Mouse (Mus musculus) limb, embryonic 10.5 days (tissue): ENCODE measurements around the gene Scnn1a. TPM values are rescaled to one million over a fixed set of nuclear protein-coding genes. Genes with fewer than 3 reads are reported as not detected.

Experiments
- DNase-seq: peaks from one replicate; pipeline ENCODE4 v3.0.0-alpha.2; 2017; ENCODE audit warnings: low spot score
- H3K27ac ChIP-seq: fragments of 300-500 bp; sonication (generic); 2 replicates; pipeline ENCODE4 v1.5.1; 2016; ENCODE audit warnings: mild to moderate bottlenecking
- H3K27me3 ChIP-seq: fragments of 300-500 bp; sonication (generic); 2 replicates; pipeline ENCODE4 v1.6.1; 2016; ENCODE audit warnings: low read depth, mild to moderate bottlenecking; ENCODE audit not compliant: poor library complexity, severe bottlenecking
- H3K36me3 ChIP-seq: fragments of 300-500 bp; sonication (generic); 2 replicates; pipeline ENCODE4 v1.6.1; 2016; ENCODE audit warnings: mild to moderate bottlenecking, moderate library complexity
- H3K4me1 ChIP-seq: fragments of 300-500 bp; sonication (generic); 2 replicates; pipeline ENCODE4 v1.6.1; 2016
- H3K4me3 ChIP-seq: fragments of 300-500 bp; sonication (generic); 2 replicates; pipeline ENCODE4 v1.5.1; 2016; ENCODE audit warnings: mild to moderate bottlenecking, moderate library complexity
- H3K9me3 ChIP-seq: fragments of 300-500 bp; sonication (generic); replicated peaks from 2 replicates; pipeline ENCODE4 v1.6.1; 2016; ENCODE audit warnings: mild to moderate bottlenecking
- WGBS: fragments of 180-500 bp; shearing (Covaris S2); methylation state at CpG from one replicate; pipeline ENCODE4 v1.1.7; 2016; 5-methylcytosine and 5-hydroxymethylcytosine counted together
- polyA plus RNA-seq: library from polyadenylated mRNA; unstranded; fragments of >200 nt; fragmentation: Nextera tagmentation; extraction: Ambion mirVana; gene quantifications from 2 replicates; pipeline ENCODE4 v1.2.1, GENCODE M21; 2016

Scnn1a gene
- polyA plus RNA-seq, 1 experiment from 2014 or later: 1.6 TPM

DNA sequence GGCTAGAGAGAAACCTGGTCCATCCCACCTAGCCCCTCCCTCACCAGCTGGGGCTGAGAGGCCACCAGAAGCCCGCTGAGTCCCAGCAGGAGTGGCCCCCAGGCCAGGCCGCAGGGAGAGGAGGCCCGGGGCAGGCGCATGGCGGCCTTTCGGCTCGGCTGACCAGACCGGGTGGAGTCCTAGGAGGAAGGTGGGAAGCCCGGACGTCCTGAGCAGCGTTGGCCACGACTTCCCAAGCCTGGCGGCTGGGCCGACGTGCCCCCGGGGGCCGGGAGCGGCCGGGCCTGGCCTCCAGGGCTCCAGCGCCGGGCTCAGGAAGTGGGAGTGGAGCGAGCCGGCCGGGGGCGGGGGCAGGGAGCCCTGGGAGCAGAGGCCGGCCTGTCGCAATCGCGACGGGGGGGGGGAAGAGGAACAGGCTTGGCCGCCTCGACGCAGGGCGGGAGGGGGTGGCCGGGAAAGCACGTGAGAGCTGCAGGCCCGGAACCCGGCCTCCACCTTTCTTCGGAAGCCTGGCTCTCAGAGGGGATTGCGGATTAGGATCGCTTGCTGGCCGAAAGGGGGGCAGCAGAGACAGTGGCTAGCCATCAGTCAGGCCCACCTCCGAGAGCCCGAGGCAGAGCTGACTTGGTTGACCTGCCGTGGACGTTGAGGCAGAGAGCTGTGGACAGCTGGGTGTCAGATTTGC is 6.8 kb upstream of the Scnn1a start, which contains the start of gene Ltbr:
Ltbr (minus strand) TSS at position 340 of the 685 bp plus-strand sequence.
- H3K36me3 ChIP-seq: peaks cover 28% of the 10 kb centered on the region
- H3K4me1 ChIP-seq: peaks cover 45% of the 10 kb centered on the region
- H3K27me3 ChIP-seq: peaks cover 7% of the 10 kb centered on the region; the same call in 1 of the 2 replicates
- H3K27ac ChIP-seq: peak within 1 kb of the TSS; percentile 93
- peak within 1 kb of the TSS; percentile 56 for H3K4me3 ChIP-seq
- H3K9me3 ChIP-seq: no peaks in the 10 kb centered on the region
- WGBS: under 1% methylated on average over 46 of the region's 46 CpGs
- peak; percentile 86 for DNase-seq

- H3K4me3 ChIP-seq: peak overlapping the region; percentile 56
- no peak for DNase-seq
- no peaks in the 10 kb centered on the region for H3K9me3 ChIP-seq
- WGBS: 63% methylated on average over 7 of the region's 7 CpGs
- peaks cover 39% of the 10 kb centered on the region for H3K4me1 ChIP-seq
- peaks cover 12% of the 10 kb centered on the region for H3K27me3 ChIP-seq
- peaks cover 22% of the 10 kb centered on the region for H3K36me3 ChIP-seq
- H3K27ac ChIP-seq: peak overlapping the region; percentile 93
These were observed 6.3 kb upstream of the Scnn1a start for GRCm38 (mm10) chr6:125314231-125314563.

DNA sequence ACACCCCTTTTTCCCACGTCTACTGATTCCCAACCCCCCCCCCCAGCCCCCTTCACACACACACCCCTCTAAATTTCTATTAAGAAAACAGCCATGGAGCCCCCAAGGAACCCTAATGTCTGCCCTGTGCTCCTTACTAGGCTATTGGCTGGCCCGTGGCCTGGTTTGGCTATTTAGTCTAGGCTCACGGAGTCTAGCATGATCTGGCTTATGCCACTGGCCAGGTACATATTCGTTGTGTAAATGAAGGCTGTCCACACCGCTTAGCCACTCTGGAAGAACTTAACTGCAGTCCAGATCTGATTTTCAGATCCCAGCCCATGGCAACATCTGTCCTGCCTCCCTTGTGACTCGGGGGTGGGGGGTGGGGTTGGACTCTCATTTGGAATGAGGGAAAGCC is 5.7 kb upstream of the Scnn1a start:
- no peaks in the 10 kb centered on the region for H3K9me3 ChIP-seq
- peaks cover 18% of the 10 kb centered on the region for H3K27me3 ChIP-seq
- H3K36me3 ChIP-seq: peaks cover 17% of the 10 kb centered on the region
- H3K4me1 ChIP-seq: peaks cover 34% of the 10 kb centered on the region
- peak overlapping the region; percentile 93 for H3K27ac ChIP-seq
- WGBS: 71% methylated on average over 6 of the region's 6 CpGs
- no peak for DNase-seq
- H3K4me3 ChIP-seq: no peak overlapping the region

GRCm38 (mm10) chr6:125317077-125317476 is 3.4 kb upstream of the Scnn1a start:
- WGBS: 81% methylated on average over 7 of the region's 7 CpGs
- peaks cover 5% of the 10 kb centered on the region; the same call in 1 of the 2 replicates for H3K36me3 ChIP-seq
- no peaks in the 10 kb centered on the region for H3K9me3 ChIP-seq
- no peak for DNase-seq
- peaks cover 41% of the 10 kb centered on the region for H3K27me3 ChIP-seq
- H3K4me1 ChIP-seq: peaks cover 38% of the 10 kb centered on the region
- H3K27ac ChIP-seq: no peak overlapping the region
- no peak overlapping the region for H3K4me3 ChIP-seq

GRCm38 (mm10) chr6:125318981-125319918 is 1.2 kb upstream of the Scnn1a start:
- peaks cover 19% of the 10 kb centered on the region for H3K4me1 ChIP-seq
- no peak for DNase-seq
- H3K27me3 ChIP-seq: peaks cover 59% of the 10 kb centered on the region
- H3K27ac ChIP-seq: no peak overlapping the region
- H3K36me3 ChIP-seq: no peaks in the 10 kb centered on the region
- WGBS: 70% methylated on average over 15 of the region's 15 CpGs
- H3K9me3 ChIP-seq: no peaks in the 10 kb centered on the region
- no peak overlapping the region for H3K4me3 ChIP-seq

DNA sequence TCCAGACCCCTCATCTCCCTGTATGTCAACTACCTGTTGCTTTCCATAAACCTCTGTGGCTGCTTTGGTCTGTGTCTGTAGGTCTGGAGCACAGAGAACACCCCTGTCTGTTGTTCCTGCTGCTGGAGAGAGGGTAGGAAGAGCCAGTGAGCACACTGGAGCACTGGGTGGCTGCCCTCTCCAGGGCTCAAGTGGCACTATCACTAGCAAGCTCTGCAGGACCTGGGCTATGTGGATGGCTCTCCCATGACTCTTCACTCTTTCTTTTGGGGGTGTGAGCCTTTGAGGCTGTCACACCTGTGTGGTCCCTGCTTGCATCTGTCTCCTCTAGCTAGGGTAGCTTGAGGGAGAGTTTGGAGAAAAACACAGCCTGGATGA is 551 bp upstream of the Scnn1a start:
- H3K36me3 ChIP-seq: no peaks in the 10 kb centered on the region
- no peak overlapping the region for H3K27ac ChIP-seq
- no peak for DNase-seq
- no peak overlapping the region for H3K4me3 ChIP-seq
- peaks cover 13% of the 10 kb centered on the region for H3K4me1 ChIP-seq
- H3K9me3 ChIP-seq: no peaks in the 10 kb centered on the region
- peaks cover 64% of the 10 kb centered on the region for H3K27me3 ChIP-seq

- H3K4me3 ChIP-seq: peak overlapping the region; percentile 2; the same call in 1 of the 2 replicates
- no peak overlapping the region for H3K27ac ChIP-seq
- 5% methylated on average over 26 of the region's 26 CpGs for WGBS
- H3K4me1 ChIP-seq: peaks cover 12% of the 10 kb centered on the region
- H3K27me3 ChIP-seq: peaks cover 65% of the 10 kb centered on the region
- H3K36me3 ChIP-seq: no peaks in the 10 kb centered on the region
- DNase-seq: no peak
- H3K9me3 ChIP-seq: no peaks in the 10 kb centered on the region
These were observed 826 bp downstream of the Scnn1a start for GRCm38 (mm10) chr6:125321114-125321855.

DNA sequence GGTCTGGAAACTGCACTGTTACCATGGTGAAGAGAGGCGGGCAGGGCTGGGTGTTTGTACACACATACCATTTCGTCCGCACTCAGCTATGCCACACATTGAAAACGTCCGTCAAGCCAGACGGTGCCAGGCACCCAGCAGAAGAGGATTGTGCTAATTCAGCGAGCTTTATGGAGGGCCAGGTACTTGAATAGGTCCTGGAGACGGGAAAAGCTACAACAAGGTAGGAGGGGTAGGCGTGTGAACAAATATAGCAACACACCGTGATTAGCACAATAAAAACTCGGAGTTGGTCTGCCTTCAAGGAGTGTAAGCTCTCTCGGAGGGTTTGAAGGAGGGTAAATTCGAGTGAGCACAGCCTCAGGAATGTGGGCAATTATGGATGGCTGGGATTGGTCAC is 2.3 kb downstream of the Scnn1a start:
- peaks cover 12% of the 10 kb centered on the region for H3K4me1 ChIP-seq
- peaks cover 62% of the 10 kb centered on the region for H3K27me3 ChIP-seq
- no peak overlapping the region for H3K27ac ChIP-seq
- WGBS: 68% methylated on average over 13 of the region's 13 CpGs
- H3K4me3 ChIP-seq: no peak overlapping the region
- no peak for DNase-seq
- H3K36me3 ChIP-seq: no peaks in the 10 kb centered on the region
- H3K9me3 ChIP-seq: no peaks in the 10 kb centered on the region

DNA sequence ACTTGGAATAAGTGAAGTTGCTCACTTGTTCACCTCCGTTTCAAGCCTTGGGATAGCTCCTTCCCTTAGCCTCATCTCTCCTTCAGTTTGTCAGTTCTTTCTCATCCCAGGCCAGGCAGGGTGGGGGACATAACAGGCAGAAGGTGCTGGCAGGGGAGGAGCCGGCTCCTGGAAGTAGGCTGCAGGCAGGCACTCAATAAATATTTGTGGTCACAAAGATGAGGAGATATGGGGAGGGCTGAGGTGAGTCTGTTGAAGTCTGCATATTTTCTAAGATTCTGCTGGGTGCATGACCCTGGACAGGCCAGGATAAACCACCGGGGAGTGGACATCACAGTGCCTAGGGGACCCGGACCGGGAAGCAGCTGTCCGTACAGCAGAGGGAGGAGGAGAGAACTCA is 3.1 kb downstream of the Scnn1a start:
- H3K9me3 ChIP-seq: no peaks in the 10 kb centered on the region
- H3K36me3 ChIP-seq: no peaks in the 10 kb centered on the region
- WGBS: 55% methylated on average over 6 of the region's 6 CpGs
- H3K27me3 ChIP-seq: peaks cover 59% of the 10 kb centered on the region
- H3K27ac ChIP-seq: no peak overlapping the region
- H3K4me1 ChIP-seq: peaks cover 12% of the 10 kb centered on the region
- H3K4me3 ChIP-seq: no peak overlapping the region
- DNase-seq: no peak

DNA sequence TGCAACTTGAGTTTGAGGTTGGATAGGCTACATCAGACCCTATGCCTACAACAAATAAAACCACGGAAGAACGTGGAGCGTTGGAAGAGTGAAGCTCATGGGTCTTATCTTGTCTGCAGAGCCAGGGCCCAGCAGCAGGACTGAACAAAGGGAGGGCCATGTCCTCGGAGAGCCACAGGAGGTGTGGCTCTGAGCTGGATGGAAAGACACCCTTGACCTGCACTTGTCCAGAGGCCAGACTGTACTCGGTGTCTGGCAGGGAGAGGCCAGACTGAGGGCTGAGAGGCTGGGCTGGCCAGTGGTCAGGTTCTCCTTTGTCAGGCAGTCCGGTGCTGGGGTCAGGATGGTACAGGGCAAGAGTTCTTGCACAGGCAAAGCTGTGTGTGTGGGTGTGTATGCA is 4.9 kb downstream of the Scnn1a start:
- DNase-seq: no peak
- no peaks in the 10 kb centered on the region for H3K36me3 ChIP-seq
- no peak overlapping the region for H3K4me3 ChIP-seq
- 79% methylated on average over 6 of the region's 6 CpGs for WGBS
- no peaks in the 10 kb centered on the region for H3K9me3 ChIP-seq
- peaks cover 41% of the 10 kb centered on the region for H3K27me3 ChIP-seq
- peaks cover 17% of the 10 kb centered on the region for H3K4me1 ChIP-seq
- H3K27ac ChIP-seq: no peak overlapping the region

- 84% methylated on average over 5 of the region's 5 CpGs for WGBS
- H3K9me3 ChIP-seq: no peaks in the 10 kb centered on the region
- H3K4me3 ChIP-seq: no peak overlapping the region
- H3K27me3 ChIP-seq: peaks cover 12% of the 10 kb centered on the region
- H3K4me1 ChIP-seq: peaks cover 11% of the 10 kb centered on the region
- no peak for DNase-seq
- H3K27ac ChIP-seq: no peak overlapping the region
- H3K36me3 ChIP-seq: no peaks in the 10 kb centered on the region
These were observed 7.8 kb downstream of the Scnn1a start for GRCm38 (mm10) chr6:125328243-125328642.

DNA sequence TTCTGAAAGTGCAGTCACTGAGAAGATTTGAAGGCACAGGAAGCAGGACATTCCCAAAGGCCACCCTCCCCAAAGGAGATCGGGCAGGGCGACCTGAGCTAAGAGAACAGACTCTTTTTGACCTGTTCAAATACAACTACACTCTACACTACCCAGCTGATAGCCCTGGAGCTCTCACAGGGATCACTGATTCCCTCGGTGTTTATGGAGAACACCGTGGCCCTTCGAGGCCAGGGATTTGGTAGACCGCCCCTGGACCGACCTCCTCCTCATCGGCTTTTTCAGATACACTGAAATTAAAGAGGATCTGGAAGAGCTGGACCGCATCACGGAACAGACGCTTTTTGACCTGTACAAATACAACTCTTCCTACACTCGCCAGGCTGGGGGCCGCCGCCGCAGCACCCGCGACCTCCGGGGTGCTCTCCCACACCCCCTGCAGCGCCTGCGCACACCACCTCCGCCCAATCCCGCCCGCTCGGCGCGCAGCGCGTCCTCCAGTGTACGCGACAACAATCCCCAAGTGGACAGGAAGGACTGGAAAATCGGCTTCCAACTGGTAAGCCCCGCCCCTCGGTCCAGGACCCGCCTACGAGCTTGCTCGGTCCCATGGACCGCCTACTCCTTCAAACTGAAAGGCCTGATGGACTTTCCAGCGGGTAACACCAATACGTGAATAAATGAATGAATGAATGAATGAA is 10.3 kb downstream of the Scnn1a start:
- Histone ChIP-seq H3K4me3 (peak overlapping the region; percentile 60), H3K9me3 (no peaks in the 10 kb centered on the region), H3K27me3 (no peaks in the 10 kb centered on the region), H3K27ac (peak overlapping the region; percentile 82), H3K36me3 (no peaks in the 10 kb centered on the region), H3K4me1 (peaks cover 17% of the 10 kb centered on the region)
- peak; percentile 81 for DNase-seq
- WGBS: 1% methylated on average over 39 of the region's 39 CpGs
